Mouse (Mus musculus): ENCODE data around the gene Gpbp1. TPM values are rescaled to one million over a fixed set of nuclear protein-coding genes. Genes with fewer than 3 reads are reported as not detected.

Gene Gpbp1
- polyA plus RNA-seq, 1 experiment from 2014 or later = 35.2 TPM

GRCm38 (mm10) chr13:111418087-111418486, 71.8 kb downstream of the Gpbp1 start:
- Histone ChIP-seq H3K4me3 (ENCODE audit: low read depth, low read length) (no peak overlapping the region), H3K9ac (ENCODE audit: low read depth, low read length) (no peak overlapping the region), H3K4me2 (ENCODE audit: low read depth, low read length) (no peak overlapping the region), H3K9me3 (replicated peaks; ENCODE audit: control insufficient read depth, low read length) (no peaks in the 10 kb centered on the region), H3K27ac (ENCODE audit: low read length) (no peak overlapping the region), H3K4me1 (ENCODE audit: control insufficient read depth, low read depth, low read length) (no peaks in the 10 kb centered on the region), H3K36me3 (ENCODE audit: control insufficient read depth, insufficient read depth) (no peaks in the 10 kb centered on the region), H3K27me3 (ENCODE audit: control insufficient read depth, insufficient read depth, low read depth, low read length) (no peaks in the 10 kb centered on the region)
- 49% methylated on average over 2 of the region's 2 CpGs for WGBS (ENCODE audit: insufficient replicate concordance)
- ATAC-seq (ENCODE audit: low read depth) = no peak

- no peaks in the 10 kb centered on the region for H3K4me1 ChIP-seq (ENCODE audit: control insufficient read depth, low read depth, low read length)
- no peaks in the 10 kb centered on the region for H3K9me3 ChIP-seq (replicated peaks; ENCODE audit: control insufficient read depth, low read length)
- H3K27me3 ChIP-seq (ENCODE audit: control insufficient read depth, insufficient read depth, low read depth, low read length) = no peaks in the 10 kb centered on the region
- H3K4me2 ChIP-seq (ENCODE audit: low read depth, low read length) = no peak overlapping the region
- 20% methylated on average over 4 of the region's 4 CpGs for WGBS (ENCODE audit: insufficient replicate concordance)
- ATAC-seq (ENCODE audit: low read depth) = no peak
- no peaks in the 10 kb centered on the region for H3K36me3 ChIP-seq (ENCODE audit: control insufficient read depth, insufficient read depth)
- H3K9ac ChIP-seq (ENCODE audit: low read depth, low read length) = no peak overlapping the region
- no peak overlapping the region for H3K27ac ChIP-seq (ENCODE audit: low read length)
- no peak overlapping the region for H3K4me3 ChIP-seq (ENCODE audit: low read depth, low read length)
Observed at GRCm38 (mm10) chr13:111413156-111413555, 76.8 kb downstream of the Gpbp1 start.

GRCm38 (mm10) chr13:111410831-111411230, 79.1 kb downstream of the Gpbp1 start:
- Histone ChIP-seq H3K4me2 (ENCODE audit: low read depth, low read length) (no peak overlapping the region), H3K9ac (ENCODE audit: low read depth, low read length) (no peak overlapping the region), H3K36me3 (ENCODE audit: control insufficient read depth, insufficient read depth) (no peaks in the 10 kb centered on the region), H3K4me3 (ENCODE audit: low read depth, low read length) (no peak overlapping the region), H3K27me3 (ENCODE audit: control insufficient read depth, insufficient read depth, low read depth, low read length) (no peaks in the 10 kb centered on the region), H3K9me3 (replicated peaks; ENCODE audit: control insufficient read depth, low read length) (no peaks in the 10 kb centered on the region), H3K4me1 (ENCODE audit: control insufficient read depth, low read depth, low read length) (no peaks in the 10 kb centered on the region), H3K27ac (ENCODE audit: low read length) (no peak overlapping the region)
- ATAC-seq (ENCODE audit: low read depth) = no peak
- WGBS (ENCODE audit: insufficient replicate concordance) = 1% methylated on average over 7 of the region's 7 CpGs

GRCm38 (mm10) chr13:111406859-111407389, 83.0 kb downstream of the Gpbp1 start:
- Histone ChIP-seq H3K4me2 (ENCODE audit: low read depth, low read length) (no peak overlapping the region), H3K27me3 (ENCODE audit: control insufficient read depth, insufficient read depth, low read depth, low read length) (no peaks in the 10 kb centered on the region), H3K4me1 (ENCODE audit: control insufficient read depth, low read depth, low read length) (no peaks in the 10 kb centered on the region), H3K27ac (ENCODE audit: low read length) (no peak overlapping the region), H3K4me3 (ENCODE audit: low read depth, low read length) (no peak overlapping the region), H3K36me3 (ENCODE audit: control insufficient read depth, insufficient read depth) (no peaks in the 10 kb centered on the region), H3K9ac (ENCODE audit: low read depth, low read length) (no peak overlapping the region), H3K9me3 (replicated peaks; ENCODE audit: control insufficient read depth, low read length) (no peaks in the 10 kb centered on the region)
- no peak for ATAC-seq (ENCODE audit: low read depth)
- WGBS (ENCODE audit: insufficient replicate concordance) = 52% methylated on average over 9 of the region's 9 CpGs

- no peaks in the 10 kb centered on the region for H3K36me3 ChIP-seq (ENCODE audit: control insufficient read depth, insufficient read depth)
- H3K27ac ChIP-seq (ENCODE audit: low read length) = no peak overlapping the region
- H3K4me2 ChIP-seq (ENCODE audit: low read depth, low read length) = no peak overlapping the region
- no peaks in the 10 kb centered on the region for H3K27me3 ChIP-seq (ENCODE audit: control insufficient read depth, insufficient read depth, low read depth, low read length)
- no peaks in the 10 kb centered on the region for H3K4me1 ChIP-seq (ENCODE audit: control insufficient read depth, low read depth, low read length)
- no peaks in the 10 kb centered on the region for H3K9me3 ChIP-seq (replicated peaks; ENCODE audit: control insufficient read depth, low read length)
- no peak overlapping the region for H3K9ac ChIP-seq (ENCODE audit: low read depth, low read length)
- no peak overlapping the region for H3K4me3 ChIP-seq (ENCODE audit: low read depth, low read length)
- no peak for ATAC-seq (ENCODE audit: low read depth)
- WGBS (ENCODE audit: insufficient replicate concordance) = 86% methylated on average over 3 of the region's 3 CpGs
Observed at GRCm38 (mm10) chr13:111405956-111406355, 84.0 kb downstream of the Gpbp1 start.

GRCm38 (mm10) chr13:111397600-111398151, 92.2 kb downstream of the Gpbp1 start:
- Histone ChIP-seq H3K4me2 (ENCODE audit: low read depth, low read length) (no peak overlapping the region), H3K9me3 (replicated peaks; ENCODE audit: control insufficient read depth, low read length) (no peaks in the 10 kb centered on the region), H3K27me3 (ENCODE audit: control insufficient read depth, insufficient read depth, low read depth, low read length) (no peaks in the 10 kb centered on the region), H3K4me1 (ENCODE audit: control insufficient read depth, low read depth, low read length) (no peaks in the 10 kb centered on the region; the same call in 1 of the 2 replicates), H3K36me3 (ENCODE audit: control insufficient read depth, insufficient read depth) (no peaks in the 10 kb centered on the region), H3K4me3 (ENCODE audit: low read depth, low read length) (no peak overlapping the region), H3K27ac (ENCODE audit: low read length) (no peak overlapping the region), H3K9ac (ENCODE audit: low read depth, low read length) (no peak overlapping the region)
- ATAC-seq (ENCODE audit: low read depth) = peak; percentile 68
- WGBS (ENCODE audit: insufficient replicate concordance) = 35% methylated on average over 5 of the region's 5 CpGs

GRCm38 (mm10) chr13:111397061-111397460, 92.8 kb downstream of the Gpbp1 start:
- no peak for ATAC-seq (ENCODE audit: low read depth)

GRCm38 (mm10) chr13:111395528-111395927, 94.4 kb downstream of the Gpbp1 start:
- no peak overlapping the region for H3K9ac ChIP-seq (ENCODE audit: low read depth, low read length)
- H3K27ac ChIP-seq (ENCODE audit: low read length) = no peak overlapping the region
- H3K36me3 ChIP-seq (ENCODE audit: control insufficient read depth, insufficient read depth) = no peaks in the 10 kb centered on the region
- H3K27me3 ChIP-seq (ENCODE audit: control insufficient read depth, insufficient read depth, low read depth, low read length) = no peaks in the 10 kb centered on the region
- no peaks in the 10 kb centered on the region for H3K9me3 ChIP-seq (replicated peaks; ENCODE audit: control insufficient read depth, low read length)
- no peak for ATAC-seq (ENCODE audit: low read depth)
- H3K4me2 ChIP-seq (ENCODE audit: low read depth, low read length) = no peak overlapping the region
- H3K4me1 ChIP-seq (ENCODE audit: control insufficient read depth, low read depth, low read length) = no peaks in the 10 kb centered on the region; the same call in 1 of the 2 replicates
- no peak overlapping the region for H3K4me3 ChIP-seq (ENCODE audit: low read depth, low read length)
- WGBS (ENCODE audit: insufficient replicate concordance) = 66% methylated on average over 7 of the region's 7 CpGs

More at GRCm38 (mm10) chr13:111397061-111397460, 92.8 kb downstream of the Gpbp1 start:
- H3K27me3 ChIP-seq (ENCODE audit: control insufficient read depth, insufficient read depth, low read depth, low read length) = no peaks in the 10 kb centered on the region
- H3K36me3 ChIP-seq (ENCODE audit: control insufficient read depth, insufficient read depth) = no peaks in the 10 kb centered on the region
- no peak overlapping the region for H3K4me3 ChIP-seq (ENCODE audit: low read depth, low read length)
- H3K4me1 ChIP-seq (ENCODE audit: control insufficient read depth, low read depth, low read length) = no peaks in the 10 kb centered on the region; the same call in 1 of the 2 replicates
- no peak overlapping the region for H3K9ac ChIP-seq (ENCODE audit: low read depth, low read length)
- H3K9me3 ChIP-seq (replicated peaks; ENCODE audit: control insufficient read depth, low read length) = no peaks in the 10 kb centered on the region
- peak overlapping the region; percentile 24 for H3K4me2 ChIP-seq (ENCODE audit: low read depth, low read length)
- 23% methylated on average over 7 of the region's 7 CpGs for WGBS (ENCODE audit: insufficient replicate concordance)
- no peak overlapping the region for H3K27ac ChIP-seq (ENCODE audit: low read length)

- no peak overlapping the region for H3K4me2 ChIP-seq (ENCODE audit: low read depth, low read length)
- H3K4me1 ChIP-seq (ENCODE audit: control insufficient read depth, low read depth, low read length) = no peaks in the 10 kb centered on the region; the same call in 1 of the 2 replicates
- no peak overlapping the region for H3K4me3 ChIP-seq (ENCODE audit: low read depth, low read length)
- H3K9me3 ChIP-seq (replicated peaks; ENCODE audit: control insufficient read depth, low read length) = no peaks in the 10 kb centered on the region
- no peak overlapping the region for H3K27ac ChIP-seq (ENCODE audit: low read length)
- no peaks in the 10 kb centered on the region for H3K27me3 ChIP-seq (ENCODE audit: control insufficient read depth, insufficient read depth, low read depth, low read length)
- WGBS (ENCODE audit: insufficient replicate concordance) = 29% methylated on average over 4 of the region's 4 CpGs
- H3K36me3 ChIP-seq (ENCODE audit: control insufficient read depth, insufficient read depth) = no peaks in the 10 kb centered on the region
- H3K9ac ChIP-seq (ENCODE audit: low read depth, low read length) = no peak overlapping the region
- ATAC-seq (ENCODE audit: low read depth) = no peak
Observed at GRCm38 (mm10) chr13:111394904-111395303, 95.0 kb downstream of the Gpbp1 start.
